Mouse (Mus musculus): ENCODE results near the gene Fam221b. TPM values are rescaled to one million over a fixed set of nuclear protein-coding genes. Genes with fewer than 3 reads are reported as not detected.

The Fam221b gene
- polyA plus RNA-seq, 1 experiment from 2014 or later: 4.0 TPM

DNA sequence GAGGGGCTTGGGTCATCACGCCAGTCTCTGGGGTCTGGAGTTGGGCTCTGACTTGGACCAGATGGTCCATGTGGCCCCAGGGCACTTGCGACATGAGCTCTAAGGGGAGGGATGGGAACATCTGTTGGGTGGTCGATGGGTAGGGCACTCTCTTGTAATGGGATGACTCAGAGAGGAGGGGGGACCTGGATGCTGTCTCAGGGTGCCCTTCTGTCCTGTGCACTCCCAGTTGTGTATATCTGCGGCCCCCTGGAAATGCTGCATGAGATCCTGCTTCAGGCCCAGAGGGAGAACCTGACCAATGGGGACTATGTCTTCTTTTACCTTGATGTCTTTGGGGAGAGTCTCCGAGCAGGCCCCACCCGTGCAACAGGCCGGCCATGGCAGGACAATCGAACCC is 35.6 kb downstream of the Fam221b start:
- H3K27ac ChIP-seq: no peak overlapping the region
- H3K4me2 ChIP-seq: peak overlapping the region; percentile 95
- no peak overlapping the region for H3K4me3 ChIP-seq
- peaks cover 42% of the 10 kb centered on the region for H3K4me1 ChIP-seq (replicated peaks)
- ATAC-seq (replicated peaks; ENCODE audit: insufficient number of reproducible peaks, insufficient read depth, low FRiP score, low read depth): no peak
- no peaks in the 10 kb centered on the region for H3K36me3 ChIP-seq
- H3K27me3 ChIP-seq: peaks cover 7% of the 10 kb centered on the region; the same call in 1 of the 2 replicates
- WGBS: 85% methylated on average over 8 of the region's 8 CpGs
- no peak overlapping the region; the same call in 1 of the 2 replicates for H3K9ac ChIP-seq
- no peaks in the 10 kb centered on the region for H3K9me3 ChIP-seq (replicated peaks)

DNA sequence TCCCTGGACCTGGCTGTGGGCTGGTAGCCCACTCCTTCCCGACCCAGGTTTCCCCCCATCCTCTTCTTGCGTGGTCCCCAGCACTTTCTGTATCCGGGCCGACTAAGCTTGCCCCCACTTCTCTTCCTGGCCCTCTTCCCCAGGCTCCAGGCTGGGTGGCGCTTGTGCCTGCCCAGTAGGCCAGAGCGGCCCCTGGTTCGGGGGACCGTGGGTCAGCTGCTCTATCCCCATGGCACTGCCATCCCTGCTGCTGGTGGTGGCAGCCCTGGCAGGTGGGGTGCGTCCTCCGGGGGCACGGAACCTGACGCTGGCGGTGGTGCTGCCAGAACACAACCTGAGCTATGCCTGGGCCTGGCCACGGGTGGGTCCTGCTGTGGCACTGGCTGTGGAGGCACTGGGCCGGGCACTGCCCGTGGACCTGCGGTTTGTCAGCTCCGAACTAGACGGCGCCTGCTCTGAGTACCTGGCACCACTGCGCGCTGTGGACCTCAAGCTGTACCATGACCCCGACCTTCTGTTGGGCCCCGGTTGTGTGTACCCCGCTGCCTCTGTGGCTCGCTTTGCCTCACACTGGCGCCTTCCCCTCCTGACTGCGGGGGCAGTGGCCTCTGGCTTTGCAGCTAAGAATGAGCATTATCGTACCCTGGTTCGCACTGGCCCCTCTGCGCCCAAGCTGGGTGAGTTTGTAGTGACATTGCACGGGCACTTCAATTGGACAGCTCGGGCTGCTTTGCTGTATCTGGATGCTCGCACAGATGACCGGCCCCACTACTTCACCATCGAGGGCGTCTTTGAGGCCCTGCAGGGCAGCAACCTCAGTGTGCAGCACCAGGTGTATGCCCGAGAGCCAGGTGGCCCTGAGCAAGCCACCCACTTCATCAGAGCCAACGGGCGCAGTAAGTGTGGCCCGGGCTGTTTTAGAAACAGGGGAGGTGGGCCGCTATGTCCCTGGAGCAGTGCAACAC is 36.7 kb downstream of the Fam221b start:
- H3K27ac ChIP-seq: peak overlapping the region; percentile 83
- no peaks in the 10 kb centered on the region for H3K36me3 ChIP-seq
- peak overlapping the region; percentile 95 for H3K4me2 ChIP-seq
- H3K9me3 ChIP-seq (replicated peaks): no peaks in the 10 kb centered on the region
- ATAC-seq (replicated peaks; ENCODE audit: insufficient number of reproducible peaks, insufficient read depth, low FRiP score, low read depth): no peak
- H3K9ac ChIP-seq: peak overlapping the region; percentile 91
- peaks cover 42% of the 10 kb centered on the region for H3K4me1 ChIP-seq (replicated peaks)
- WGBS: 46% methylated on average over 42 of the region's 42 CpGs
- peaks cover 7% of the 10 kb centered on the region; the same call in 1 of the 2 replicates for H3K27me3 ChIP-seq
- H3K4me3 ChIP-seq: peak overlapping the region; percentile 78

DNA sequence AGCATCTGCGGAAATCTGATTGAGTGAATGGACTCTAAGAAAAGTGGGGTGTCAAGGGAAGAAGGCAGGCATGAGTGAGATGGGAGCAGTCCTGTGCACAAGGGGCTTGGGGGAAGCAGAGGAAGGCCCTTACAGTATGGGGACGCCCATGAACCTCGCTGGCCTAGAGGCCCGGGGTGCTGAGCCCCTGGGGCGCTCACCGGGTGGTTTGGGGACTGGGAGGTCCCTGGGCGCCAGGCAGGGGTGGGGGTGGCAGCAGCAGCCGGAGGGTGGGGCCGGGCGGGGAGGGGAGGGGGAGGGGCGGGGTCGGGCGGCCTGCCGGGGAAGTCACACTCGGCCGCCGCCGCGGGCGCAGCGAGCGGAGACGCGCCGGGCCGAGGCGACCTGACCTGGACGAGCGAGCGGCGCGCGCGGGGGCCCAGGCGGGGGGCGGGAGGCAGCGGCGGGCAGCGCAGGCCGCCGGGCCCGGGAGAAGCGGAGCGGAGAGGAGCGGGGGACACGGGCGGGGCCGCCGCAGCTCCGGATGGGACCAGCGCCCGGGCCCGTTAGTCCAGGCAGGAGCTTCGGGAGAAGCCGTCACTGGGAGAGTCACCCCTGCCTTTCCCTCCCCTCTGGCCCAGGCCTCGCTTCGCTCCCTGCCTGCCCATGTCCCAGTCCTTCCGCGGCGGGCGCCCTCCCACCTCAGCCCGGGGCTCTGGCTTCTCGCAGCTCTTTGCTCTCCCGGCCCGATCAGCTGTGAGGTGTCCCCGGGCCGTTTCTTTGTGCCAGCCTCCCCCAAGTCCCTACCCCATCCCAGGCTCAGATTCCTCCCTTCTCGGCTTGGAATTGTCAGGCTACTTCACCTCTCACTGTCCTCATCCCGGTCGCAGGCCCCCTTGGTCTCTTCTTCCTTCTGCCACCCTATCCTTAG is 37.6 kb downstream of the Fam221b start, which contains the start of gene Npr2:
Gene Npr2 (plus strand): TSS at position 890 of the 910 bp plus-strand sequence.
- WGBS: 3% methylated on average over 44 of the region's 70 CpGs

GRCm38 (mm10) chr4:43630671-43631045 is 38.3 kb downstream of the Fam221b start:
- Histone ChIP-seq H3K9ac (no peak overlapping the region), H3K9me3 (replicated peaks) (no peaks in the 10 kb centered on the region), H3K36me3 (no peaks in the 10 kb centered on the region), H3K4me3 (peak overlapping the region; percentile 78; the same call in 1 of the 2 replicates), H3K27ac (peak overlapping the region; percentile 83), H3K4me2 (peak overlapping the region; percentile 95), H3K4me1 (replicated peaks) (peaks cover 42% of the 10 kb centered on the region), H3K27me3 (peaks cover 7% of the 10 kb centered on the region; the same call in 1 of the 2 replicates)
- no peak for ATAC-seq (replicated peaks; ENCODE audit: insufficient number of reproducible peaks, insufficient read depth, low FRiP score, low read depth)
- 38% methylated on average over 5 of the region's 5 CpGs for WGBS

More for the DNA sequence above, 37.6 kb downstream of the Fam221b start, which contains the start of gene Npr2:
- Histone ChIP-seq H3K27me3 (peaks cover 7% of the 10 kb centered on the region; the same call in 1 of the 2 replicates), H3K9ac (peak within 1 kb of the TSS; percentile 91), H3K27ac (peak within 1 kb of the TSS; percentile 83), H3K4me2 (peak within 1 kb of the TSS; percentile 95), H3K4me3 (peak within 1 kb of the TSS; percentile 78), H3K36me3 (no peaks in the 10 kb centered on the region), H3K4me1 (replicated peaks) (peaks cover 42% of the 10 kb centered on the region), H3K9me3 (replicated peaks) (no peaks in the 10 kb centered on the region)
- ATAC-seq (replicated peaks; ENCODE audit: insufficient number of reproducible peaks, insufficient read depth, low FRiP score, low read depth): peak; percentile 59

- Histone ChIP-seq H3K4me3 (peak overlapping the region; percentile 18; the same call in 1 of the 2 replicates), H3K9me3 (replicated peaks) (0 out of 2 replicates have a peak, but pooled peaks cover under 1% of the 10 kb centered on the region), H3K4me1 (replicated peaks) (peaks cover 40% of the 10 kb centered on the region), H3K36me3 (no peaks in the 10 kb centered on the region), H3K27ac (peak overlapping the region; percentile 83), H3K4me2 (peak overlapping the region; percentile 49), H3K9ac (no peak overlapping the region), H3K27me3 (peaks cover 7% of the 10 kb centered on the region; the same call in 1 of the 2 replicates)
- peak; percentile 50 for ATAC-seq (replicated peaks; ENCODE audit: insufficient number of reproducible peaks, insufficient read depth, low FRiP score, low read depth)
- WGBS: 8% methylated on average over 5 of the region's 5 CpGs
Measured at GRCm38 (mm10) chr4:43630030-43630581, 38.8 kb downstream of the Fam221b start.

GRCm38 (mm10) chr4:43629106-43629817 is 39.7 kb downstream of the Fam221b start:
- peak overlapping the region; percentile 10 for H3K4me3 ChIP-seq
- peak overlapping the region; percentile 47 for H3K4me2 ChIP-seq
- H3K9ac ChIP-seq: no peak overlapping the region
- no peaks in the 10 kb centered on the region for H3K36me3 ChIP-seq
- 0 out of 2 replicates have a peak, but pooled peaks cover 2% of the 10 kb centered on the region for H3K9me3 ChIP-seq (replicated peaks)
- H3K4me1 ChIP-seq (replicated peaks): peaks cover 34% of the 10 kb centered on the region
- H3K27ac ChIP-seq: no peak overlapping the region
- peaks cover 7% of the 10 kb centered on the region; the same call in 1 of the 2 replicates for H3K27me3 ChIP-seq
- no peak for ATAC-seq (replicated peaks; ENCODE audit: insufficient number of reproducible peaks, insufficient read depth, low FRiP score, low read depth)
- WGBS: 44% methylated on average over 20 of the region's 20 CpGs

- no peak overlapping the region for H3K4me2 ChIP-seq
- H3K36me3 ChIP-seq: no peaks in the 10 kb centered on the region
- 0 out of 2 replicates have a peak, but pooled peaks cover 2% of the 10 kb centered on the region for H3K9me3 ChIP-seq (replicated peaks)
- no peaks in the 10 kb centered on the region for H3K4me1 ChIP-seq (replicated peaks)
- no peak overlapping the region for H3K9ac ChIP-seq
- ATAC-seq (replicated peaks; ENCODE audit: insufficient number of reproducible peaks, insufficient read depth, low FRiP score, low read depth): no peak
- WGBS: 59% methylated on average over 4 of the region's 4 CpGs
- H3K27me3 ChIP-seq: no peaks in the 10 kb centered on the region
- H3K27ac ChIP-seq: no peak overlapping the region
- H3K4me3 ChIP-seq: no peak overlapping the region
Measured at GRCm38 (mm10) chr4:43620146-43620778, 48.7 kb downstream of the Fam221b start.

- 56% methylated on average over 3 of the region's 3 CpGs for whole genome bisulfite sequencing
- no peak overlapping the region for H3K4me3 ChIP-seq
Measured at GRCm38 (mm10) chr4:43613060-43613730, 55.8 kb downstream of the Fam221b start.

GRCm38 (mm10) chr4:43612534-43612933 is 56.4 kb downstream of the Fam221b start:
- H3K9ac ChIP-seq: no peak overlapping the region
- no peak for ATAC-seq (replicated peaks; ENCODE audit: insufficient number of reproducible peaks, insufficient read depth, low FRiP score, low read depth)
- no peaks in the 10 kb centered on the region for H3K27me3 ChIP-seq
- H3K4me2 ChIP-seq: no peak overlapping the region
- H3K4me1 ChIP-seq (replicated peaks): no peaks in the 10 kb centered on the region
- H3K4me3 ChIP-seq: no peak overlapping the region
- no peaks in the 10 kb centered on the region for H3K36me3 ChIP-seq
- no peak overlapping the region for H3K27ac ChIP-seq
- 56% methylated on average over 10 of the region's 10 CpGs for WGBS
- H3K9me3 ChIP-seq (replicated peaks): no peaks in the 10 kb centered on the region

More at GRCm38 (mm10) chr4:43613060-43613730, 55.8 kb downstream of the Fam221b start:
- Histone ChIP-seq H3K9me3 (replicated peaks) (no peaks in the 10 kb centered on the region), H3K4me1 (replicated peaks) (no peaks in the 10 kb centered on the region), H3K27ac (no peak overlapping the region), H3K9ac (no peak overlapping the region), H3K36me3 (no peaks in the 10 kb centered on the region), H3K4me2 (no peak overlapping the region), H3K27me3 (no peaks in the 10 kb centered on the region)
- ATAC-seq (replicated peaks; ENCODE audit: insufficient number of reproducible peaks, insufficient read depth, low FRiP score, low read depth): no peak
